Mouse (Mus musculus) heart, embryonic 14.5 days (tissue): ENCODE measurements at regions not wholly inside any gene's neighbourhood (a gene's known extent, or its start where the extent isn't known, plus 50 kb on each side); places are given as distances from the start of the nearest gene placed in this dataset.

Experiments used
- ATAC-seq: fragments of 200-750 bp; cut with Nextera tagmentation; 2 replicates; pipeline ENCODE4 v1.8.0; 2017; ENCODE audit warnings: low read depth, moderate TSS enrichment; ENCODE audit not compliant: insufficient number of reproducible peaks, insufficient read depth, low FRiP score
- H3K27ac ChIP-seq, 2 experiments: fragments of 200-500 bp in 1 of 2; fragments of 300-500 bp in 1 of 2; sonication (generic) in 1 of 2; replicated peaks in 1 of 2; 2 replicates each; pipeline ENCODE4 v1.5.1; 2012 to 2014; ENCODE audit warnings: low read depth in 2 of 2, low read length in 2 of 2, control low read depth in 1 of 2, mild to moderate bottlenecking in 1 of 2, mixed read lengths in 1 of 2; ENCODE audit not compliant: control insufficient read depth in 1 of 2, insufficient read depth in 1 of 2
- H3K27me3 ChIP-seq: fragments of 300-500 bp; sonication (generic); 2 replicates; pipeline ENCODE4 v1.6.1; 2014; ENCODE audit warnings: mild to moderate bottlenecking, low read length, control low read depth; ENCODE audit not compliant: control insufficient read depth, insufficient read depth
- H3K36me3 ChIP-seq: fragments of 300-500 bp; sonication (generic); 2 replicates; pipeline ENCODE4 v1.6.1; 2014; ENCODE audit warnings: mild to moderate bottlenecking, control low read depth, low read length, mixed read lengths; ENCODE audit not compliant: control insufficient read depth, insufficient read depth
- H3K4me1 ChIP-seq, 2 experiments: fragments of 200-500 bp in 1 of 2; fragments of 300-500 bp in 1 of 2; sonication (generic) in 1 of 2; 2 replicates each; pipeline ENCODE4 v1.6.1; 2012 to 2014; ENCODE audit warnings: low read length in 2 of 2, control low read depth in 1 of 2, mixed read lengths in 1 of 2; ENCODE audit not compliant: control insufficient read depth in 2 of 2, insufficient read depth in 2 of 2
- H3K4me2 ChIP-seq: fragments of 300-500 bp; sonication (generic); 2 replicates; pipeline ENCODE4 v1.6.1; 2014; ENCODE audit warnings: mild to moderate bottlenecking, low read length
- H3K4me3 ChIP-seq, 2 experiments: fragments of 200-500 bp in 1 of 2; fragments of 300-500 bp in 1 of 2; sonication (generic) in 1 of 2; 2 replicates each; pipeline ENCODE4 v1.5.1; 2012 to 2014; ENCODE audit warnings: low read length in 2 of 2, mild to moderate bottlenecking in 2 of 2, control low read depth in 1 of 2, low read depth in 1 of 2, moderate library complexity in 1 of 2; ENCODE audit not compliant: control insufficient read depth in 1 of 2, insufficient read depth in 1 of 2
- H3K9ac ChIP-seq: fragments of 300-500 bp; sonication (generic); 2 replicates; pipeline ENCODE4 v1.6.1; 2014; ENCODE audit warnings: mild to moderate bottlenecking, low read length
- H3K9me3 ChIP-seq: fragments of 300-500 bp; sonication (generic); 2 replicates; pipeline ENCODE4 v1.6.1; 2016; ENCODE audit warnings: low read length, control low read depth; ENCODE audit not compliant: control insufficient read depth
- WGBS: fragments of 180-500 bp; shearing (Covaris S2); extraction: QIAGEN DNeasy Blood & Tissue Kit; methylation state at CpG from one replicate; pipeline ENCODE4 v1.1.7; 2014; 5-methylcytosine and 5-hydroxymethylcytosine counted together

DNA sequence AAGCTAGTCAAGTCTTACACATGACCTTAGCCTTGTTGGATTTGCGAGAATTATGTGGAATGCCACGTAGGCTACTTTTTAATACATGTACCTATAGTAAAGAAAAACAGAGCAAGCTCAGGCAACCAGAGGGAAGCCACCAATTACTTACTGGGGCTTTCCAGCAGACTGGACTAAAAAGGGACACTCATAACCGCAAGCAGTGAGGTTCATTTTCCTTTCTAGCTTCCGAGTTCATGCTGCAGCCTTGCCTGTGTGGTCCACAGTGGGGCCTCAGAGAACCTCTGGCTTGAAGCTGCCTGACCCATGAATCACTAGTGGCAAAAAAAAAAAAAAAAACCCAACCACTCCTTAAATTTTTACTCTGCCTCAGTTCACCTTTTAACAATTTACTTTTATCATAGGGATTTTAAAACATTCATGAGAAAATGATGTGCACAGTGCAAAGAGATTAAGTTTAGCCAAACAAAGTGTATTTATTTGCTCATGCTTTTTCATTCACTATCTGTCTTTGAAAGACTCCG is 188.6 kb upstream of the 1700066M21Rik start:
- H3K4me1 ChIP-seq, result no peaks in the 10 kb centered on the region

DNA sequence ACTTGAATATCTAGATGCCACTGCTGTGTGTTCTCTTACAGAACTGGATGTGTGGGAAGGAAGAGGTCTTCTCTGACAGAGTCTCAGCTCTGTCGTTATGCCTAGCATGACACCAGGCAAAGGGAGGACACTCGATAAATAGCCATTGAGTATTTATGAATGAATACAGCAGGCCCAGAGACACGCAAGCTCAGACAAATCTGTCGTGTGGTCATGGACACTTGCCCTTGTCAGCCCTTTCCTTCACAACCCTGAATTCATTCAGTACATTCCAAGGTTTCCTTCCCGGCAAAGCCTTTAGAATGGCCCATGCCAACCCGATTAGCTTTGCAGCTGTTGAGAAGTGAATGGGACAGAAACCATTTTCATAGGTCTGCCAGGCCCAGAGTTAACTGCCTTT is 176.1 kb upstream of the 1700066M21Rik start:
- no peaks in the 10 kb centered on the region; the same call in 1 of the 2 replicates for H3K27me3 ChIP-seq
- no peaks in the 10 kb centered on the region for H3K36me3 ChIP-seq
- H3K4me3 ChIP-seq, result no peak overlapping the region
- no peak overlapping the region for H3K27ac ChIP-seq
- 0 out of 4 replicates have a peak, but pooled peaks cover 0 to 2% of the 10 kb centered on the region in 2 experiments for H3K4me1 ChIP-seq
- no peaks in the 10 kb centered on the region for H3K9me3 ChIP-seq
- H3K9ac ChIP-seq, result no peak overlapping the region
- no peak overlapping the region for H3K4me2 ChIP-seq
- whole genome bisulfite sequencing, result 70% methylated on average over 6 of the region's 6 CpGs
- ATAC-seq, result no peak

More for the DNA sequence above, 188.6 kb upstream of the 1700066M21Rik start:
- WGBS, result 79% methylated on average over 5 of the region's 5 CpGs
- H3K27ac ChIP-seq, result no peak overlapping the region
- no peaks in the 10 kb centered on the region for H3K36me3 ChIP-seq
- H3K9ac ChIP-seq, result no peak overlapping the region
- no peak overlapping the region for H3K4me3 ChIP-seq
- ATAC-seq, result no peak
- no peaks in the 10 kb centered on the region for H3K27me3 ChIP-seq
- no peaks in the 10 kb centered on the region for H3K9me3 ChIP-seq
- no peak overlapping the region for H3K4me2 ChIP-seq

DNA sequence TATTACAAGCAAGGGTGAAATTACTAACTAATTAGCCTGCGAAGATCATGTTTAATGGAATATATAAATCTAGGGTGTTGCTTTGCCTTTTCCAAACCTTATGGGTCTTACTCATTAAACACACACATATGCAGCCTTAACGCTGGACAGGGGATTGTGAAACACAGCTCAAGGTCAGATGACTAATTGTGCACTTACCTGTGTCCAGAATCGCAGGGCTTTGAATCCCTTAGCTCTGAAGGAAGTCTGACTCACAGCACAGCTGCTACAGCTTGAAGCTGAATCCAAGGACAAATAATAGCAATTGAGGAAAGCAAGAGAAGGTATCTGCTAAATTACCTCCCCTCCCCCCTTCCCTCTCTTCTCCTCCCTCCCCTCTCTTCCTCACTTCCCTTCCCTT is 173.1 kb upstream of the 1700066M21Rik start:
- WGBS, result 70% methylated on average over 3 of the region's 3 CpGs
- no peak overlapping the region for H3K9ac ChIP-seq
- no peak overlapping the region for H3K4me3 ChIP-seq
- H3K27me3 ChIP-seq, result peaks cover 18% of the 10 kb centered on the region
- no peak overlapping the region for H3K4me2 ChIP-seq
- H3K4me1 ChIP-seq, result peaks cover 0 to 2% of the 10 kb centered on the region in 2 experiments; a peak in 1 of 4 replicates
- H3K9me3 ChIP-seq, result no peaks in the 10 kb centered on the region
- H3K27ac ChIP-seq, result no peak overlapping the region
- no peak for ATAC-seq
- no peaks in the 10 kb centered on the region for H3K36me3 ChIP-seq

DNA sequence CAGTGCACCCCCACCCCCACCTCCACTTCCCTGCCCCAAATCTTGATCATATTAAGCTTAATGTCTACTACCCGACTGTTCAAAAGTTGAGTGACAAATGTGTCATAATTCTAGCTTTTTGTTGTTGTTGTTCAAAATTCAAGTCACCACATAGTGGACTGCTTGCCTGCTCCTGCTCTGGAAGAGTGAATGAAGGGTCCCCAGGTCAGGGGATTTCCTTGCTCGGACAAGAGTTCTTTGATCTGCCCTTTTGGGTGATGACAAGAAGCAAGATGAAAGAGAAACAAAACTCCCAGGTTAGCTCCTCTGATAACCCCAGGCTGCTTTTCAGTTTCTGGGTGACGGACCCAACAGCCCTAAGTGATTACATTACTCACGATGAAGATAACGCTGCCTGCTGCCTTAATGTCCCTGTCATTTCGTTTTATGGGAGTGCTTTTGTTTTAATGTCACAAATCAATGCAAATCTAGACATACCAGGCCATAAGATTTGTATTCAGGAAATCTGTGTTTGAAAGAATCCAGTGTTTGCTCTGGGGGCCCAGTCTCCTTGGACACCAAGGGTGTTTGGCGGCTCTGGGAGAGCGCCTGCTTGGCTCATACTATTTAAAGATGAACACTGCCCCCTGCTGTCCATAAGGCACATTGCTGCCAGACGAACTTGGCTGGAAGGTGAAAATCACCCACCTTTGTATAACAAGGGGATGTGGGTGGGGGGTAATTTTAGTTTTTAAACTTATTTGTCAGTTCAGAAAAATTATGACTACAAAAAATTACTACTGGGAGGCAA is 172.0 kb upstream of the 1700066M21Rik start:
- 5% methylated on average over 9 of the region's 9 CpGs for WGBS
- no peaks in the 10 kb centered on the region for H3K36me3 ChIP-seq
- H3K27me3 ChIP-seq, result peaks cover 18% of the 10 kb centered on the region
- peak overlapping the region; percentile 34; the same call in 1 of the 2 replicates for H3K4me2 ChIP-seq
- no peak for ATAC-seq
- H3K9ac ChIP-seq, result no peak overlapping the region
- H3K4me3 ChIP-seq, result no peak overlapping the region
- H3K27ac ChIP-seq, result no peak overlapping the region
- no peaks in the 10 kb centered on the region for H3K9me3 ChIP-seq
- peaks cover 0 to 2% of the 10 kb centered on the region in 2 experiments; a peak in 1 of 4 replicates for H3K4me1 ChIP-seq

DNA sequence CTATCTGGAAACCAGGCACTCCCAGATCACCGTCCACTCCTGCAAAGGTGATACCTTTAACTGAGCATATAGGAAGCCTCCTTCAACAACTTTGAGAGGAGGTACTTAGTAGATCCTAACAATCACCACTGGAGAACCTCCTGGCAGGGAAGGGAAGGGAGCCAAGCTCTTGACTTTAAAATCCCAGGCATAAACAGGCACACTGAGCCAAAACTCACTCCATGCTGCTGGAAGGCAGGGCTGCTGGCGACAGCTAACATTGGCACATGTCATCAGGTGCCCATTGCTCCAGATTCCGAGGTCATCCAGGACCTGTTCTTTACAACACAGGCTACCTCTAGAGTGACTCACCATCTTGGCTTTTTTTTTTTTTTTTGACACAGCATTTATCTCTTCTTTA is 170.9 kb upstream of the 1700066M21Rik start:
- Histone ChIP-seq H3K9ac (no peak overlapping the region), H3K4me3 (no peak overlapping the region), H3K27me3 (peaks cover 18% of the 10 kb centered on the region), H3K36me3 (no peaks in the 10 kb centered on the region), H3K9me3 (no peaks in the 10 kb centered on the region), H3K4me2 (no peak overlapping the region), H3K27ac (no peak overlapping the region), H3K4me1 (peaks cover 0 to 2% of the 10 kb centered on the region in 2 experiments; a peak in 1 of 4 replicates)
- no peak for ATAC-seq
- 39% methylated on average over 3 of the region's 3 CpGs for WGBS

DNA sequence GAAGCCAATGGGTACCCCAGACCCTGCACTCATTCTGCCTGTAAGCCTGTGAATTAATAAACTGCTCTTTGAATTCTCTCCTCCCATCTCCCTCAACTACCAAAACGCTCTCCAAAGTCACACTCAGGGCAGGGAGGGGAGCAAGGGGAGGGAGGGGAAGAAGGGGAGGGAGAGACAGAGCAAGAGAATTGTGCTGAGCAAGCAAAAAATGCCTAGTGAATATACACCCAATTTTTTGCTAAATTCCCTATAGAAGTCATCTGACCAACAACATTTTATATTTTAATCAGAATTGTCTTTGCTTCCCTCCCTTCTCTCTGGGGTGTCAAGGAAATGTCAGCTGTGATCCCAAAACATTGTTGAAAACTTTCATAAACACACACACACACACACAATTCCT is 170.5 kb upstream of the 1700066M21Rik start:
- no peak overlapping the region for H3K27ac ChIP-seq
- H3K36me3 ChIP-seq, result no peaks in the 10 kb centered on the region
- no peak overlapping the region for H3K4me2 ChIP-seq
- H3K9ac ChIP-seq, result no peak overlapping the region
- no peak overlapping the region for H3K4me3 ChIP-seq
- no peak for ATAC-seq
- peaks cover 18% of the 10 kb centered on the region for H3K27me3 ChIP-seq
- H3K9me3 ChIP-seq, result no peaks in the 10 kb centered on the region
- H3K4me1 ChIP-seq, result peaks cover 0 to 2% of the 10 kb centered on the region in 2 experiments; a peak in 1 of 4 replicates
- WGBS, result 24% methylated on average over 1 of the region's 1 CpGs

DNA sequence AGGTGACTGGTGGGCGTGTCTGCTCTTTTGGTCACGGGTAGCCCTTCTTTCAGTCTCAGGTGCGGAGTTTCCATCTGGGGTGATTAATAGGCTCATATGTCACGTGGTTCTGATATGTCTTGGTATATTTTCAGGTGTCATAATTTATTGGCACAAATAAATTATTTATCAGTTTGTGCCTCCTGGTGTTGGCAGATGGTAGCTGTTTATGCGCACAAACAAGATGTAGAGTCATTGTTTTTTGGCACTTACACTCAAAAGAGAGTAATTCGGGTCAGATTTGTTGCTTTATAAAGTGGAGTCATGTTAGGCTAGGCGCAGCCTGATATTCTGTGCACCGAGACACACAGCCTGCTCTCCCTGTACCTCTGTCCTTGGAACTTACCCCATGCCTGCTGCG is 169.0 kb upstream of the 1700066M21Rik start:
- Histone ChIP-seq H3K27ac (no peak overlapping the region), H3K4me1 (peaks cover 2% of the 10 kb centered on the region in 2 experiments; a peak in 3 of 4 replicates), H3K36me3 (no peaks in the 10 kb centered on the region), H3K4me2 (no peak overlapping the region), H3K9ac (no peak overlapping the region), H3K9me3 (no peaks in the 10 kb centered on the region), H3K4me3 (no peak overlapping the region), H3K27me3 (peaks cover 18% of the 10 kb centered on the region)
- no peak for ATAC-seq
- 74% methylated on average over 9 of the region's 9 CpGs for WGBS
